Mouse (Mus musculus): Measurements from ENCODE around the gene Fgfr2. TPM values are rescaled to one million over a fixed set of nuclear protein-coding genes. Genes with fewer than 3 reads are reported as not detected.
A peak's percentile ranks its signal among the peaks of the same experiment; 100 is the strongest.

Fgfr2 gene
- polyA plus RNA-seq, 1 experiment from 2014 or later: 106 TPM

GRCm38 (mm10) chr7:132181042-132181441 is 942.1 kb downstream of the Fgfr2 start:
- ATAC-seq (ENCODE audit: low read depth) (no peak), DNase-seq (ENCODE audit: low spot score) (no peak)
- H3K36me3 ChIP-seq (ENCODE audit: control insufficient read depth, insufficient read depth, low read length): no peaks in the 10 kb centered on the region
- no peaks in the 10 kb centered on the region; the same call in 1 of the 2 replicates for H3K27me3 ChIP-seq (replicated peaks; ENCODE audit: control insufficient read depth, insufficient read depth, low read length)
- no peak overlapping the region for H3K27ac ChIP-seq (replicated peaks; ENCODE audit: low read depth, low read length)
- no peaks in the 10 kb centered on the region for H3K4me1 ChIP-seq (ENCODE audit: control insufficient read depth, insufficient read depth, low read length)
- no peak overlapping the region for H3K4me3 ChIP-seq (ENCODE audit: low read depth, low read length)
- no peak overlapping the region for H3K4me2 ChIP-seq (ENCODE audit: low read depth, low read length)
- H3K9ac ChIP-seq (ENCODE audit: low read depth, low read length): no peak overlapping the region
- 89% methylated on average over 3 of the region's 3 CpGs for whole genome bisulfite sequencing
- H3K9me3 ChIP-seq (ENCODE audit: control insufficient read depth, low read length): no peaks in the 10 kb centered on the region

DNA sequence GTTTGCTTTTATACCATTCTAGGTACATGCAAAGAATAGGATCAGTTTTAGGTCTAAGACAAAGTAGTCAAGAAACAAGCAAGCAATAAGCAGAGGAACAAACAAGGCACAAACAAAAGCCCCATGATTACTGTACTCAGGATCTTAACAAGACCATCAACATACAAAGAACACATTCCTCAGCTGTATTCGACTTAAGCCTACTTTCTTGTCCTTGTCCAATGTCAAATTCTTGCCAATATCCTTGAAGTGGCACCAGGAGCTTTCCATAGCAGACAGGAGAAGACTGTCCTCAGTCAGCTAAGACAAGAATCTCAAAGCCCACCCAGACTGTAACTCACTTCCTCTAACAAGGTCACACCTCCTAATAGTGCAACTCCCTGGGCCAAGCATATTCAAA is 944.1 kb downstream of the Fgfr2 start:
- Histone ChIP-seq H3K36me3 (ENCODE audit: control insufficient read depth, insufficient read depth, low read length) (no peaks in the 10 kb centered on the region), H3K4me3 (ENCODE audit: low read depth, low read length) (no peak overlapping the region), H3K27me3 (replicated peaks; ENCODE audit: control insufficient read depth, insufficient read depth, low read length) (no peaks in the 10 kb centered on the region; the same call in 1 of the 2 replicates), H3K27ac (replicated peaks; ENCODE audit: low read depth, low read length) (no peak overlapping the region), H3K9ac (ENCODE audit: low read depth, low read length) (no peak overlapping the region), H3K9me3 (ENCODE audit: control insufficient read depth, low read length) (no peaks in the 10 kb centered on the region), H3K4me1 (ENCODE audit: control insufficient read depth, insufficient read depth, low read length) (no peaks in the 10 kb centered on the region), H3K4me2 (ENCODE audit: low read depth, low read length) (no peak overlapping the region)
- DNase-seq (ENCODE audit: low spot score) (no peak), ATAC-seq (ENCODE audit: low read depth) (no peak)
- 52% methylated on average over 1 of the region's 1 CpGs for WGBS

DNA sequence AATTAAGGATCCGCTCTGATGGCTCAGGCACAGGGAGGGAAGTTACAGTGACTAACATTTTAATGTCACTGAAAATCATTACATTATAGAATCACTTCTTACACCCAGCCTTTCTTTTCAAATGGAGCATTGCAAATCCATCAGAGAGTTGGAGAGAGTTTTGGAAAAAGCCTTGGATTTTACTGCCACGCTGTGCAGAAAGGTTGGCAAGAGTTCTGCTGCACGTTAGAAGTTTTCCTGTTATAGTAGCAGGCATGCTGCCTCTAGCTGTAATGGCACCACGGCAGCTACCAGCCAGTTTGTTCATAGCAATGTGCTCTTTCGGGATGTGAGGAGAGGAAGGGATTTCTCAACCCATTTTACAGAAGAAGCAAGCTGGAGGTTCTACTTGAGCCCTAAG is 948.4 kb downstream of the Fgfr2 start:
- no peak overlapping the region for H3K9ac ChIP-seq (ENCODE audit: low read depth, low read length)
- no peaks in the 10 kb centered on the region for H3K4me1 ChIP-seq (ENCODE audit: control insufficient read depth, insufficient read depth, low read length)
- H3K27me3 ChIP-seq (replicated peaks; ENCODE audit: control insufficient read depth, insufficient read depth, low read length): no peaks in the 10 kb centered on the region; the same call in 1 of the 2 replicates
- no peak overlapping the region for H3K27ac ChIP-seq (replicated peaks; ENCODE audit: low read depth, low read length)
- ATAC-seq (ENCODE audit: low read depth): no peak
- WGBS: 77% methylated on average over 5 of the region's 5 CpGs
- H3K4me2 ChIP-seq (ENCODE audit: low read depth, low read length): no peak overlapping the region
- no peak overlapping the region for H3K4me3 ChIP-seq (ENCODE audit: low read depth, low read length)
- DNase-seq (ENCODE audit: low spot score): no peak
- peaks cover 5% of the 10 kb centered on the region for H3K9me3 ChIP-seq (ENCODE audit: control insufficient read depth, low read length)
- H3K36me3 ChIP-seq (ENCODE audit: control insufficient read depth, insufficient read depth, low read length): no peaks in the 10 kb centered on the region

DNA sequence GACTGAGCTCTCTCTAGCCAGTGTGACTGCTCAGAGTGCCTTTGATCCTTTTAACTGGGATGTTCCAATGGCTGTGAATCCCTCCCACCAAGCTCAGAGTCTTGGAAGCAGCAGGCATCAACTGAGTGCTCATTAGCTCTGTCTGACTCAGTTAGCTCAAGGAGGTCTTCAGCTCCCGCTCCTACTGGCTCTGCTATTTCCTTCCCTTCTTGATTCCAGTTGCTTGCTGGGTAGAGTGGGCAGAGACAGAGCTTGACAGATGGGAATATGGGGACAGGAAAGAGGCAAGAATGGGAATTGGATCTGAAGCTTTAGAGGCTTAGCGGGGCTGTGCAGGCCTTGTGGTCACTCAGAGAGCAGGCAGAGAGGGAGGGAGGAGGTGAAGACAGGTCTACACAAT is 948.9 kb downstream of the Fgfr2 start:
- ATAC-seq (ENCODE audit: low read depth): no peak
- Histone ChIP-seq H3K4me3 (ENCODE audit: low read depth, low read length) (no peak overlapping the region), H3K4me2 (ENCODE audit: low read depth, low read length) (no peak overlapping the region), H3K9me3 (ENCODE audit: control insufficient read depth, low read length) (peaks cover 5% of the 10 kb centered on the region), H3K27me3 (replicated peaks; ENCODE audit: control insufficient read depth, insufficient read depth, low read length) (no peaks in the 10 kb centered on the region; the same call in 1 of the 2 replicates), H3K27ac (replicated peaks; ENCODE audit: low read depth, low read length) (no peak overlapping the region), H3K4me1 (ENCODE audit: control insufficient read depth, insufficient read depth, low read length) (no peaks in the 10 kb centered on the region), H3K36me3 (ENCODE audit: control insufficient read depth, insufficient read depth, low read length) (no peaks in the 10 kb centered on the region), H3K9ac (ENCODE audit: low read depth, low read length) (no peak overlapping the region)
- 70% methylated on average over 2 of the region's 2 CpGs for WGBS
- DNase-seq (ENCODE audit: low spot score): no peak

GRCm38 (mm10) chr7:132172220-132172619 is 950.9 kb downstream of the Fgfr2 start:
- Histone ChIP-seq H3K4me3 (ENCODE audit: low read depth, low read length) (no peak overlapping the region), H3K27ac (replicated peaks; ENCODE audit: low read depth, low read length) (no peak overlapping the region), H3K4me2 (ENCODE audit: low read depth, low read length) (no peak overlapping the region), H3K27me3 (replicated peaks; ENCODE audit: control insufficient read depth, insufficient read depth, low read length) (no peaks in the 10 kb centered on the region), H3K9ac (ENCODE audit: low read depth, low read length) (no peak overlapping the region), H3K4me1 (ENCODE audit: control insufficient read depth, insufficient read depth, low read length) (no peaks in the 10 kb centered on the region), H3K9me3 (ENCODE audit: control insufficient read depth, low read length) (peaks cover 5% of the 10 kb centered on the region), H3K36me3 (ENCODE audit: control insufficient read depth, insufficient read depth, low read length) (no peaks in the 10 kb centered on the region)
- no peak for DNase-seq (ENCODE audit: low spot score)
- no peak for ATAC-seq (ENCODE audit: low read depth)
- 78% methylated on average over 5 of the region's 5 CpGs for WGBS

DNA sequence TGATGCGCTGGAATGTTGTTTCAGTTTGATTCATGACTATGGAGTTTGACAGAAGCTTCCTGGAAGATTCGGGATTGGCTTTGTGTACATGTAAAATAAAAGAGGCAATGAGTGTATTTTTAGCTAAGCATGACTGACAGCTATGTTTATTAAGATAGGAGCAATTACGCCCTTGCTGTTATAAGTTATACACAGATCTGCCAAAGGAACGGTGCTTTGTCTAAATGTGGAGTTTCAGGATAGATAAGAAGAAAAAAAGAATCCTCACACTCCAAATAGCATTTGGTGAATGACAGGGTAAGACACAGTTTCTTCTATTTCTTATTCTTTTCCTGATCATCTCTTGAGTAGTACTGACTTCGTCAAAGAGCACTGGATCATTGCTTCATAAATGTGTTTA is 951.4 kb downstream of the Fgfr2 start:
- H3K27ac ChIP-seq (replicated peaks; ENCODE audit: low read depth, low read length): no peak overlapping the region
- no peak overlapping the region for H3K4me2 ChIP-seq (ENCODE audit: low read depth, low read length)
- H3K27me3 ChIP-seq (replicated peaks; ENCODE audit: control insufficient read depth, insufficient read depth, low read length): no peaks in the 10 kb centered on the region
- H3K9ac ChIP-seq (ENCODE audit: low read depth, low read length): no peak overlapping the region
- ATAC-seq (ENCODE audit: low read depth) (no peak), DNase-seq (ENCODE audit: low spot score) (no peak)
- 71% methylated on average over 5 of the region's 5 CpGs for WGBS
- no peaks in the 10 kb centered on the region for H3K4me1 ChIP-seq (ENCODE audit: control insufficient read depth, insufficient read depth, low read length)
- H3K36me3 ChIP-seq (ENCODE audit: control insufficient read depth, insufficient read depth, low read length): no peaks in the 10 kb centered on the region
- no peak overlapping the region for H3K4me3 ChIP-seq (ENCODE audit: low read depth, low read length)
- peaks cover 5% of the 10 kb centered on the region for H3K9me3 ChIP-seq (ENCODE audit: control insufficient read depth, low read length)

DNA sequence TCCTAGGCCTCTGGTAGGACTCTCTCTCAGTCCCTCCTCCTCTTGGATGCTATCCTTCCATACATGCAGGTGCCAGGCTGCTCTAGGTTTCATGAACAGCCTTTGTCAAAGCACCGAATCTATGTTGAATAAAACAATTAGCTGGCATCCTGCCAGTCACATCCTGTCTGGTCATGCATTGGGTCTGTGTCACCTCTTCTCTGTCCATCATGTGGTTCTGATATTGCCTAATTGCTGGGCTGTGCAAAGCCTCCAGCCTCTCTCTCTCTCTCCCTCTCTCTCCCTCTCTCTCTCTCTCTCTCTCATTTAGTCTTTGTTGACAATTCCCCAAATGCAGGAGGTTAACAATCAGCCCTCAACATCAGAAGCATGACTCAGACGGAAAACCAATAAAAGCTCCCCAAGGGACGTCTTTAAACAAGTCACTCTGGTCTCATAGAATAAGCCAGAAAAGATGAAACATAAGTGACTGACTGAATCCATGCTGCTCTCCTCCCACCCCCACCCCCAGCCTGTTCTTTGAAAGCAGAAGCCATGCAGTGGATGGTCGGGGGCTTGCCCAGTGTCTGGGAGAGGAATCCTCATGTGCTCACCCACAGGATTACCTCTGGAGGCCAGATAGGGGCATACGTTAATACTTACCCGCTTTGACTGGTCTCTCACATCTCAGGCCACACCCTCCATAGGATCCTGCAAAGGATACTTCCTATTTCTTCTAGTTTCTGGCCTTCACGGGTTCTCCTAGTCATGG is 953.6 kb downstream of the Fgfr2 start:
- ATAC-seq (ENCODE audit: low read depth): peak; percentile 42

DNA sequence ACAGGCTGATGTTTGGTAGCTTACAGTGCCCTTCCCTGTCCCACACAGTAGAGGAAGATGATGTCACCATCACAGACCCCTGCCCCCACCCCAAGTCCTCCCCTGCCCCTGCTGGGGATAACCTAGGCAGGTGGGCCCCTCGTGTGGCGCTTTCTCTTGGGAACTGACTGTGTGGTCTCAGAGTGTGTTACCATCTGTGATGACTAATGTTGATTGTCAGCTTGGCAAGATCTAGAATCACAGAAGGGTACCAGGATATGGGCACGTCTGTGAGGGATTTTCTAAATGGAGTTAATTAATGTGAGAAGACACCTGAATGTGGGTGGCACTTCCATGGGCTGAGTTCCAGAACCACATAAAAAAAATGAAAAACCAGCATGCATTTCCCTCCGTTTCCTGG is 955.9 kb downstream of the Fgfr2 start:
- Histone ChIP-seq H3K36me3 (ENCODE audit: control insufficient read depth, insufficient read depth, low read length) (no peaks in the 10 kb centered on the region), H3K27ac (replicated peaks; ENCODE audit: low read depth, low read length) (no peak overlapping the region), H3K4me3 (ENCODE audit: low read depth, low read length) (no peak overlapping the region), H3K9ac (ENCODE audit: low read depth, low read length) (no peak overlapping the region), H3K4me2 (ENCODE audit: low read depth, low read length) (no peak overlapping the region), H3K9me3 (ENCODE audit: control insufficient read depth, low read length) (peaks cover 5% of the 10 kb centered on the region), H3K27me3 (replicated peaks; ENCODE audit: control insufficient read depth, insufficient read depth, low read length) (no peaks in the 10 kb centered on the region), H3K4me1 (ENCODE audit: control insufficient read depth, insufficient read depth, low read length) (no peaks in the 10 kb centered on the region)
- WGBS: 63% methylated on average over 4 of the region's 4 CpGs
- DNase-seq (ENCODE audit: low spot score) (no peak), ATAC-seq (ENCODE audit: low read depth) (peak; percentile 56; the same call in 1 of the 2 replicates)

More for the DNA sequence above, 953.6 kb downstream of the Fgfr2 start:
- Histone ChIP-seq H3K9me3 (ENCODE audit: control insufficient read depth, low read length) (peaks cover 5% of the 10 kb centered on the region), H3K4me1 (ENCODE audit: control insufficient read depth, insufficient read depth, low read length) (no peaks in the 10 kb centered on the region), H3K9ac (ENCODE audit: low read depth, low read length) (no peak overlapping the region), H3K36me3 (ENCODE audit: control insufficient read depth, insufficient read depth, low read length) (no peaks in the 10 kb centered on the region), H3K4me2 (ENCODE audit: low read depth, low read length) (no peak overlapping the region), H3K27me3 (replicated peaks; ENCODE audit: control insufficient read depth, insufficient read depth, low read length) (no peaks in the 10 kb centered on the region), H3K4me3 (ENCODE audit: low read depth, low read length) (no peak overlapping the region), H3K27ac (replicated peaks; ENCODE audit: low read depth, low read length) (no peak overlapping the region)
- peak; percentile 69 for DNase-seq (ENCODE audit: low spot score)
- WGBS: 35% methylated on average over 7 of the region's 7 CpGs

- Histone ChIP-seq H3K4me3 (ENCODE audit: low read depth, low read length) (no peak overlapping the region), H3K4me2 (ENCODE audit: low read depth, low read length) (no peak overlapping the region), H3K27ac (replicated peaks; ENCODE audit: low read depth, low read length) (no peak overlapping the region), H3K9ac (ENCODE audit: low read depth, low read length) (no peak overlapping the region), H3K9me3 (ENCODE audit: control insufficient read depth, low read length) (no peaks in the 10 kb centered on the region), H3K27me3 (replicated peaks; ENCODE audit: control insufficient read depth, insufficient read depth, low read length) (no peaks in the 10 kb centered on the region), H3K4me1 (ENCODE audit: control insufficient read depth, insufficient read depth, low read length) (no peaks in the 10 kb centered on the region), H3K36me3 (ENCODE audit: control insufficient read depth, insufficient read depth, low read length) (no peaks in the 10 kb centered on the region)
- DNase-seq (ENCODE audit: low spot score) (no peak), ATAC-seq (ENCODE audit: low read depth) (peak; percentile 37; the same call in 1 of the 2 replicates)
- 86% methylated on average over 3 of the region's 3 CpGs for WGBS
Measured at GRCm38 (mm10) chr7:132162254-132162653, 960.9 kb downstream of the Fgfr2 start.
